Mouse (Mus musculus) MEL (cell line): ENCODE results near the gene Lcn2. TPM values are rescaled to one million over a fixed set of nuclear protein-coding genes. Genes with fewer than 3 reads are reported as not detected.

Experiments used
- DNase-seq: peaks from one replicate; pipeline ENCODE4 v3.0.0; 2011; ENCODE audit warnings: low read depth, low spot score
- H3K27ac ChIP-seq: 2 replicates; pipeline ENCODE4 v1.5.1; 2012; ENCODE audit warnings: low read depth, mild to moderate bottlenecking, control low read depth, low read length, moderate library complexity; ENCODE audit not compliant: control insufficient read depth
- H3K27me3 ChIP-seq, 2 experiments: fragments of 150-350 bp in 1 of 2; sonication (generic) in 1 of 2; 2 replicates each; pipeline ENCODE4 v1.6.1; 2012; ENCODE audit warnings: low read length in 2 of 2, mild to moderate bottlenecking in 2 of 2, improper control_type of control experiment in 1 of 2, moderate library complexity in 1 of 2; ENCODE audit not compliant: insufficient read depth in 2 of 2, control insufficient read depth in 1 of 2
- H3K36me3 ChIP-seq, 2 experiments: 2 replicates each; pipeline ENCODE4 v1.6.1; 2012 to 2014; ENCODE audit warnings: low read length in 2 of 2, improper control_type of control experiment in 1 of 2, inconsistent platforms in 1 of 2, mild to moderate bottlenecking in 1 of 2; ENCODE audit not compliant: insufficient read depth in 2 of 2, control insufficient read depth in 1 of 2
- H3K4me1 ChIP-seq, 2 experiments: fragments of 150-350 bp in 1 of 2; sonication (generic) in 1 of 2; 2 replicates each; pipeline ENCODE4 v1.6.1; 2012; ENCODE audit warnings: low read length in 2 of 2, improper control_type of control experiment in 1 of 2, mild to moderate bottlenecking in 1 of 2; ENCODE audit not compliant: insufficient read depth in 2 of 2, control insufficient read depth in 1 of 2
- H3K4me3 ChIP-seq, 2 experiments: fragments of 150-350 bp in 1 of 2; sonication (generic) in 1 of 2; 2 replicates each; pipeline ENCODE4 v1.5.1; 2012; ENCODE audit warnings: low read depth in 2 of 2, low read length in 2 of 2, mild to moderate bottlenecking in 2 of 2, moderate library complexity in 2 of 2, control low read depth in 1 of 2, improper control_type of control experiment in 1 of 2; ENCODE audit not compliant: control insufficient read depth in 1 of 2, insufficient read depth in 1 of 2
- H3K79me2 ChIP-seq: 2 replicates; pipeline ENCODE4 v1.6.1; 2012; ENCODE audit warnings: mild to moderate bottlenecking, low read length, moderate library complexity; ENCODE audit not compliant: control insufficient read depth, poor library complexity, insufficient read depth
- H3K9ac ChIP-seq: 2 replicates; pipeline ENCODE4 v1.6.1; 2012; ENCODE audit warnings: low read depth, mild to moderate bottlenecking, control low read depth, low read length, moderate library complexity; ENCODE audit not compliant: control insufficient read depth, poor library complexity, severe bottlenecking
- H3K9me3 ChIP-seq: fragments of 150-350 bp; sonication (generic); replicated peaks from 2 replicates; pipeline ENCODE4 v1.6.1; 2012; ENCODE audit warnings: mild to moderate bottlenecking, low read length, improper control_type of control experiment, moderate library complexity; ENCODE audit not compliant: insufficient read depth
- BHLHE40 ChIP-seq: IDR thresholded peaks from 2 replicates; pipeline ENCODE4 v1.6.1; 2012; ENCODE audit warnings: low read depth, mild to moderate bottlenecking, inconsistent platforms, low read length, improper control_type of control experiment, borderline replicate concordance
- CTCF ChIP-seq, 3 experiments: IDR thresholded peaks in 2 of 3; conservative IDR thresholded peaks in 1 of 3; 2 replicates each; pipeline ENCODE4 v1.5.1; 2011 to 2012; ENCODE audit warnings: low read length in 3 of 3, low read depth in 2 of 3, mild to moderate bottlenecking in 2 of 3, improper control_type of control experiment in 1 of 3, inconsistent platforms in 1 of 3, mixed read lengths in 1 of 3, moderate library complexity in 1 of 3; ENCODE audit not compliant: control insufficient read depth in 1 of 3, insufficient read depth in 1 of 3, poor library complexity in 1 of 3, severe bottlenecking in 1 of 3
- ELF1 ChIP-seq: IDR thresholded peaks from 2 replicates; pipeline ENCODE4 v1.6.1; 2014; ENCODE audit warnings: low read depth, mild to moderate bottlenecking, inconsistent platforms, low read length, improper control_type of control experiment, moderate library complexity
- EP300 ChIP-seq, 2 experiments: IDR thresholded peaks; 2 replicates each; pipeline ENCODE4 v1.6.1; 2011; ENCODE audit warnings: improper control_type of control experiment in 2 of 2, low read length in 2 of 2, low read depth in 1 of 2, mild to moderate bottlenecking in 1 of 2
- ETS1 ChIP-seq: IDR thresholded peaks from 2 replicates; pipeline ENCODE4 v1.6.1; 2012; ENCODE audit warnings: low read depth, mild to moderate bottlenecking, inconsistent platforms, low read length, improper control_type of control experiment, moderate library complexity
- GABPA ChIP-seq: IDR thresholded peaks from 2 replicates; pipeline ENCODE4 v1.6.1; 2012; ENCODE audit warnings: low read depth, mild to moderate bottlenecking, inconsistent platforms, low read length, improper control_type of control experiment, moderate library complexity
- HCFC1 ChIP-seq: IDR thresholded peaks from 2 replicates; pipeline ENCODE4 v1.6.1; 2012; ENCODE audit warnings: low read depth, mild to moderate bottlenecking, inconsistent platforms, low read length, improper control_type of control experiment, moderate library complexity
- JUND ChIP-seq: IDR thresholded peaks from 2 replicates; pipeline ENCODE4 v1.6.1; 2011; ENCODE audit warnings: low read depth, mild to moderate bottlenecking, improper control_type of control experiment, low read length
- KAT2A ChIP-seq: conservative IDR thresholded peaks from 2 replicates; pipeline ENCODE4 v1.6.1; 2012; ENCODE audit warnings: low read depth, low read length, improper control_type of control experiment, inconsistent platforms
- MAFK ChIP-seq: IDR thresholded peaks from 2 replicates; pipeline ENCODE4 v1.6.1; 2011; ENCODE audit warnings: low read depth, mild to moderate bottlenecking, low read length, improper control_type of control experiment, borderline replicate concordance
- MAX ChIP-seq: IDR thresholded peaks from 2 replicates; pipeline ENCODE4 v1.6.1; 2011; ENCODE audit warnings: low read length, improper control_type of control experiment
- MAZ ChIP-seq: IDR thresholded peaks from 2 replicates; pipeline ENCODE4 v1.6.1; 2012; ENCODE audit warnings: low read depth, mild to moderate bottlenecking, inconsistent platforms, low read length, improper control_type of control experiment
- MEF2A ChIP-seq: IDR thresholded peaks from 2 replicates; pipeline ENCODE4 v1.6.1; 2014; ENCODE audit warnings: low read depth, mild to moderate bottlenecking, inconsistent platforms, low read length, improper control_type of control experiment; ENCODE audit not compliant: poor library complexity, insufficient replicate concordance, severe bottlenecking; ENCODE audit errors: extremely low read depth
- MYB ChIP-seq: IDR thresholded peaks from 2 replicates; pipeline ENCODE4 v1.6.1; 2011; ENCODE audit warnings: mild to moderate bottlenecking, low read depth, low read length, improper control_type of control experiment
- MYC ChIP-seq: IDR thresholded peaks from 2 replicates; pipeline ENCODE4 v1.6.1; 2011; ENCODE audit warnings: low read depth, mild to moderate bottlenecking, low read length, improper control_type of control experiment, moderate library complexity
- NELFE ChIP-seq: IDR thresholded peaks from 2 replicates; pipeline ENCODE4 v1.6.1; 2011; ENCODE audit warnings: low read depth, low read length, improper control_type of control experiment
- POLR2A ChIP-seq, 2 experiments: IDR thresholded peaks; 2 replicates each; pipeline ENCODE4 v1.6.1; 2011 to 2012; ENCODE audit warnings: low read length in 2 of 2, mild to moderate bottlenecking in 2 of 2, control low read depth in 1 of 2, improper control_type of control experiment in 1 of 2, low read depth in 1 of 2, moderate library complexity in 1 of 2; ENCODE audit not compliant: control insufficient read depth in 1 of 2, insufficient read depth in 1 of 2, poor library complexity in 1 of 2
- POLR2AphosphoS5 ChIP-seq: IDR thresholded peaks from 2 replicates; pipeline ENCODE4 v1.6.1; 2012; ENCODE audit warnings: low read depth, borderline replicate concordance, mild to moderate bottlenecking, inconsistent platforms, low read length, moderate library complexity, mixed read lengths
- SIN3A ChIP-seq: IDR thresholded peaks from 2 replicates; pipeline ENCODE4 v1.6.1; 2012; ENCODE audit warnings: low read length, improper control_type of control experiment, inconsistent platforms
- SMC3 ChIP-seq: IDR thresholded peaks from 2 replicates; pipeline ENCODE4 v1.6.1; 2011; ENCODE audit warnings: low read depth, low read length, improper control_type of control experiment
- TAL1 ChIP-seq: IDR thresholded peaks from 2 replicates; pipeline ENCODE4 v1.6.1; 2012; ENCODE audit warnings: mild to moderate bottlenecking, inconsistent platforms, low read length, moderate library complexity, mixed read lengths
- TCF12 ChIP-seq: IDR thresholded peaks from 2 replicates; pipeline ENCODE4 v1.6.1; 2014; ENCODE audit warnings: low read depth, mild to moderate bottlenecking, inconsistent platforms, low read length, improper control_type of control experiment, moderate library complexity
- USF2 ChIP-seq, 2 experiments: IDR thresholded peaks; 2 replicates each; pipeline ENCODE4 v1.6.1; 2011 to 2012; ENCODE audit warnings: improper control_type of control experiment in 2 of 2, low read length in 2 of 2, borderline replicate concordance in 1 of 2, inconsistent platforms in 1 of 2, low read depth in 1 of 2, mild to moderate bottlenecking in 1 of 2; ENCODE audit not compliant: insufficient read depth in 1 of 2
- ZKSCAN1 ChIP-seq: IDR thresholded peaks from 2 replicates; pipeline ENCODE4 v1.6.1; 2012; ENCODE audit warnings: low read depth, mild to moderate bottlenecking, inconsistent platforms, low read length, improper control_type of control experiment, moderate library complexity
- ZMIZ1 ChIP-seq: IDR thresholded peaks from 2 replicates; pipeline ENCODE4 v1.6.1; 2012; ENCODE audit warnings: low read depth, mild to moderate bottlenecking, inconsistent platforms, low read length, improper control_type of control experiment, moderate library complexity
- polyA plus RNA-seq, 2 experiments: library from polyadenylated mRNA; stranded (reverse) in 1 of 2; unstranded in 1 of 2; fragments of >175 nt in 1 of 2; fragments of >200 nt in 1 of 2; gene quantifications; 2 replicates each; pipeline versions ENCODE4 v1.2.1 to v1.2.4; 2012; ENCODE audit warnings: low replicate concordance in 2 of 2, low read depth in 1 of 2; ENCODE audit not compliant: insufficient read length in 2 of 2, insufficient read depth in 1 of 2, missing spikeins in 1 of 2
- total RNA-seq: library from RNA; depleted of rRNA; stranded (reverse); fragments of 300-350 nt; gene quantifications from 2 replicates; pipeline ENCODE4 v1.2.3, GENCODE M21; 2012

Lcn2 gene
- total and polyA plus RNA-seq, 3 experiments: not detected

- TF ChIP-seq ELF1 (no peak), TCF12 (no peak), SMC3 (no peak), SIN3A (no peak), EP300 (IDR thresholded peaks at IDR 0.05; ENCODE audit: low read depth in 1 of 2, low read length in 2 of 2) (no peak), ZKSCAN1 (no peak)
- H3K36me3 ChIP-seq: no peaks in the 10 kb centered on the region
- H3K4me1 ChIP-seq: no peaks in the 10 kb centered on the region
- H3K9me3 ChIP-seq: no peaks in the 10 kb centered on the region
- no peak for DNase-seq
- H3K9ac ChIP-seq: no peak overlapping the region
- no peak overlapping the region for H3K4me3 ChIP-seq
- no peak overlapping the region for H3K27ac ChIP-seq
- H3K27me3 ChIP-seq: peaks cover 2 to 3% of the 10 kb centered on the region in 2 experiments; a peak in 3 of 4 replicates
- no peaks in the 10 kb centered on the region for H3K79me2 ChIP-seq
Measured at GRCm38 (mm10) chr2:32389157-32389556, 1.1 kb upstream of the Lcn2 start.

GRCm38 (mm10) chr2:32382689-32383088, 5.4 kb downstream of the Lcn2 start:
- Histone ChIP-seq H3K4me3 (no peak overlapping the region), H3K27me3 (no peaks in the 10 kb centered on the region), H3K79me2 (no peaks in the 10 kb centered on the region), H3K4me1 (peaks cover 0 to 5% of the 10 kb centered on the region in 2 experiments; a peak in 1 of 4 replicates), H3K36me3 (no peaks in the 10 kb centered on the region; a peak in 1 of 4 replicates), H3K27ac (no peak overlapping the region), H3K9me3 (no peaks in the 10 kb centered on the region), H3K9ac (no peak overlapping the region)
- TF ChIP-seq ELF1 (no peak), USF2 (IDR thresholded peaks at IDR 0.05; ENCODE audit: borderline replicate concordance in 1 of 2, insufficient read depth in 1 of 2, low read depth in 1 of 2, low read length in 2 of 2) (no peak), MAFK (no peak), NELFE (no peak), ZMIZ1 (no peak)
- no peak for DNase-seq

- Histone ChIP-seq H3K4me1 (peaks cover 0 to 5% of the 10 kb centered on the region in 2 experiments; a peak in 1 of 4 replicates), H3K36me3 (no peaks in the 10 kb centered on the region; a peak in 1 of 4 replicates), H3K4me3 (peak within 1 kb of the TSS; percentile 72 to 81), H3K9me3 (no peaks in the 10 kb centered on the region), H3K27ac (no peak within 1 kb of the TSS), H3K27me3 (no peaks in the 10 kb centered on the region), H3K9ac (peak within 1 kb of the TSS; percentile 78), H3K79me2 (no peaks in the 10 kb centered on the region)
- peak; percentile 96 for DNase-seq
- TF ChIP-seq ELF1: peak; percentile 70
- TF ChIP-seq MAZ: peak; percentile 47; the same call in 1 of the 2 replicates
- peak; percentile 58; the same call in 1 of the 2 replicates for TF ChIP-seq MAX
- TF ChIP-seq MYB: no peak
- TF ChIP-seq JUND: no peak
- TF ChIP-seq HCFC1: peak; percentile 75
- TF ChIP-seq SIN3A: peak; percentile 94
- TF ChIP-seq ZMIZ1: peak; percentile 35; the same call in 1 of the 2 replicates
- TF ChIP-seq TAL1: no peak
- TF ChIP-seq KAT2A: no peak
- TF ChIP-seq POLR2A (IDR thresholded peaks at IDR 0.05; ENCODE audit: control insufficient read depth in 1 of 2, insufficient read depth in 1 of 2, low read depth in 1 of 2, low read length in 2 of 2, poor library complexity in 1 of 2): peak in 1 of 2 experiments; percentile 72; a peak in 2 of 4 replicates
- no peak for TF ChIP-seq POLR2AphosphoS5
- TF ChIP-seq CTCF (IDR thresholded peaks at IDR 0.05 in 2 of 3, conservative IDR thresholded peaks at IDR 0.05 in 1 of 3; ENCODE audit: control insufficient read depth in 1 of 3, insufficient read depth in 1 of 3, low read depth in 2 of 3, low read length in 3 of 3, poor library complexity in 1 of 3, severe bottlenecking in 1 of 3): no peak
- no peak for TF ChIP-seq MYC
- peak; percentile 66 for TF ChIP-seq NELFE
- no peak for TF ChIP-seq USF2 (IDR thresholded peaks at IDR 0.05; ENCODE audit: borderline replicate concordance in 1 of 2, insufficient read depth in 1 of 2, low read depth in 1 of 2, low read length in 2 of 2)
- TF ChIP-seq BHLHE40: no peak
- no peak for TF ChIP-seq MEF2A
- TF ChIP-seq GABPA: no peak
- TF ChIP-seq ETS1: peak; percentile 79
Measured at GRCm38 (mm10) chr2:32381775-32382223, 6.3 kb downstream of the Lcn2 start, which contains the start of gene 1110008P14Rik. Gene 1110008P14Rik, minus strand, starts transcription at chr2:32381938.
